Mouse (Mus musculus) CH12.LX (cell line): ENCODE data around the gene Ets2. TPM values are rescaled to one million over a fixed set of nuclear protein-coding genes. Genes with fewer than 3 reads are reported as not detected.
"Not testable (repeated sequence)": the region's sequence is repeated elsewhere in the genome, so short reads cannot be mapped to it uniquely, and the experiment has no call there.

Experiments used
- DNase-seq: peaks from one replicate; pipeline ENCODE4 v3.0.0-alpha.2; 2013; ENCODE audit errors: extremely low read depth
- H3K27ac ChIP-seq: 2 replicates; pipeline ENCODE4 v1.5.1; 2012; ENCODE audit warnings: low read depth, mild to moderate bottlenecking, control low read depth, moderate library complexity; ENCODE audit not compliant: insufficient read depth
- H3K27me3 ChIP-seq: replicated peaks from 2 replicates; pipeline ENCODE3; 2012; ENCODE audit warnings: inconsistent platforms
- H3K36me3 ChIP-seq, 2 experiments: replicated peaks in 1 of 2; 2 replicates each; pipeline versions ENCODE3 to v1.6.1; 2012; ENCODE audit warnings: inconsistent platforms in 1 of 2, low read length in 1 of 2, mild to moderate bottlenecking in 1 of 2, mixed read lengths in 1 of 2, moderate library complexity in 1 of 2; ENCODE audit not compliant: control insufficient read depth in 1 of 2, insufficient read depth in 1 of 2
- H3K4me1 ChIP-seq, 2 experiments: 2 replicates each; pipeline ENCODE4 v1.6.1; 2012; ENCODE audit warnings: inconsistent platforms in 1 of 2, moderate library complexity in 1 of 2; ENCODE audit not compliant: insufficient read depth in 2 of 2, control insufficient read depth in 1 of 2
- H3K4me2 ChIP-seq: 2 replicates; pipeline ENCODE4 v1.6.1; 2012; ENCODE audit warnings: low read depth, mild to moderate bottlenecking, control low read depth; ENCODE audit not compliant: poor library complexity, insufficient read depth, severe bottlenecking
- H3K4me3 ChIP-seq, 3 experiments: fragments of 150-350 bp in 1 of 3; sonication (generic) in 1 of 3; replicated peaks in 1 of 3; 2 replicates each; pipeline versions ENCODE3 to v1.5.1; 2011 to 2012; ENCODE audit warnings: low read depth in 2 of 3, low read length in 2 of 3, mild to moderate bottlenecking in 2 of 3, moderate library complexity in 2 of 3, control low read depth in 1 of 3, improper control_type of control experiment in 1 of 3, inconsistent platforms in 1 of 3, mixed read lengths in 1 of 3; ENCODE audit not compliant: poor library complexity in 1 of 3
- H3K79me2 ChIP-seq: replicated peaks from 2 replicates; pipeline ENCODE4 v1.6.1; 2012; ENCODE audit warnings: mild to moderate bottlenecking, moderate library complexity; ENCODE audit not compliant: control insufficient read depth, poor library complexity, insufficient read depth, severe bottlenecking; ENCODE audit errors: extremely low read depth
- H3K9ac ChIP-seq: 2 replicates; pipeline ENCODE4 v1.6.1; 2012; ENCODE audit warnings: low read depth, mild to moderate bottlenecking, control low read depth, moderate library complexity; ENCODE audit not compliant: insufficient read depth
- H3K9me3 ChIP-seq: replicated peaks from 2 replicates; pipeline ENCODE3; 2012; ENCODE audit warnings: low read length, inconsistent platforms, mixed read lengths
- CTCF ChIP-seq, 2 experiments: IDR thresholded peaks in 1 of 2; conservative IDR thresholded peaks in 1 of 2; 2 replicates each; pipeline ENCODE4 v1.5.1; 2011 to 2012; ENCODE audit warnings: low read depth in 2 of 2, low read length in 2 of 2, improper control_type of control experiment in 1 of 2, inconsistent platforms in 1 of 2, mild to moderate bottlenecking in 1 of 2, moderate library complexity in 1 of 2
- ELF1 ChIP-seq: IDR thresholded peaks from 2 replicates; pipeline ENCODE4 v1.6.1; 2014; ENCODE audit warnings: low read depth, mild to moderate bottlenecking, inconsistent platforms, low read length, improper control_type of control experiment
- GABPA ChIP-seq: IDR thresholded peaks from 2 replicates; pipeline ENCODE4 v1.6.1; 2012; ENCODE audit warnings: low read depth, low read length, improper control_type of control experiment, inconsistent platforms; ENCODE audit not compliant: insufficient replicate concordance
- KAT2A ChIP-seq: IDR thresholded peaks from 2 replicates; pipeline ENCODE4 v1.6.1; 2012; ENCODE audit warnings: low read length, improper control_type of control experiment, inconsistent platforms; ENCODE audit not compliant: insufficient replicate concordance
- POLR2AphosphoS2 ChIP-seq: IDR thresholded peaks from 2 replicates; pipeline ENCODE4 v1.6.1; 2011; ENCODE audit warnings: low read depth, low read length, improper control_type of control experiment
- RCOR1 ChIP-seq: conservative IDR thresholded peaks from 2 replicates; pipeline ENCODE4 v1.6.1; 2012; ENCODE audit warnings: low read depth, mild to moderate bottlenecking, inconsistent platforms, low read length, improper control_type of control experiment
- SIN3A ChIP-seq: IDR thresholded peaks from 2 replicates; pipeline ENCODE4 v1.6.1; 2012; ENCODE audit warnings: low read length, improper control_type of control experiment, inconsistent platforms
- SMC3 ChIP-seq: IDR thresholded peaks from 2 replicates; pipeline ENCODE4 v1.6.1; 2011; ENCODE audit warnings: low read depth, low read length, improper control_type of control experiment
- ZC3H11A ChIP-seq: IDR thresholded peaks from 2 replicates; pipeline ENCODE4 v1.6.1; 2012; ENCODE audit warnings: low read depth, mild to moderate bottlenecking, inconsistent platforms, low read length, improper control_type of control experiment
- ZKSCAN1 ChIP-seq: IDR thresholded peaks from 2 replicates; pipeline ENCODE4 v1.6.1; 2012; ENCODE audit warnings: low read depth, inconsistent platforms, low read length, improper control_type of control experiment, borderline replicate concordance
- dilution Hi-C: fragments of 300-500 bp; cut with MboI; formaldehyde crosslinking; loops from 2 replicates; pipeline ENCODE4 v1.14.3; 2020; ENCODE audit warnings: low sequenced_read_pairs; ENCODE audit not compliant: extremely low pct_unique_long_range_greater_than_20kb, extremely low pct_ligation_motif_present
- in situ Hi-C: fragments of 300-500 bp; cut with MboI; formaldehyde crosslinking; loops from 3 replicates; pipeline ENCODE4 v1.14.3; 2019; ENCODE audit warnings: low sequenced_read_pairs, low pct_ligation_motif_present, low pct_unique_long_range_greater_than_20kb, mixed read lengths
- polyA plus RNA-seq: library from polyadenylated mRNA; unstranded; fragments of >175 nt; gene quantifications from 2 replicates; pipeline ENCODE4 v1.2.1, GENCODE M21; 2012; ENCODE audit warnings: low read depth; ENCODE audit not compliant: insufficient read length
- total RNA-seq, 2 experiments: library from RNA; depleted of rRNA; stranded (reverse); fragments of 300-350 nt in 1 of 2; fragments of >200 nt in 1 of 2; gene quantifications; 2 replicates each; pipeline ENCODE4 v1.2.3; 2012 to 2014

The Ets2 gene
- total and polyA plus RNA-seq, 3 experiments, result 42.0 to 51.2 (median 43.2) TPM

DNA sequence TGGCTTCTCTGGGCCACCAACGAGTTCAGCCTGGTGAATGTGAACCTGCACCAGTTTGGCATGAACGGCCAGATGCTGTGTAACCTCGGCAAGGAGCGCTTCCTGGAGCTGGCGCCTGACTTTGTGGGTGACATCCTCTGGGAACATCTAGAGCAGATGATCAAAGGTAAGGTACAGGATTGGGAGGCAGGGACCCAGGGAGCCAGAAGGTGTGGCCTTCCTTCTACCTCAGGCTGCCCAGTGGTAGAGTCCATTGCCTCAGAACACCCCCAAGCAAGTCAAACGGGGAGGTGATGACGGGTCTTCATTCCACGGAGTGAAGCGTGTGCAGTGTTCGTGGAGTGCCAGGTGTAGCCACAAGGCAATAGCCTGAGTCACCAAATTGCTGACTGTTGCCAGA lies 10.2 kb downstream of the Ets2 start:
- Histone ChIP-seq H3K9me3 (no peaks in the 10 kb centered on the region), H3K79me2 (peaks cover 33% of the 10 kb centered on the region), H3K36me3 (peaks cover 79 to 88% of the 10 kb centered on the region in 2 experiments), H3K27me3 (no peaks in the 10 kb centered on the region), H3K4me3 (no peak overlapping the region), H3K9ac (no peak overlapping the region), H3K4me2 (no peak overlapping the region), H3K4me1 (peaks cover 5 to 28% of the 10 kb centered on the region in 2 experiments), H3K27ac (no peak overlapping the region)
- no peak for DNase-seq
- dilution Hi-C loops, result no loop called here
- in situ Hi-C loops, result no loop called here
- TF ChIP-seq ZKSCAN1 (no peak), GABPA (no peak), SIN3A (no peak), ZC3H11A (no peak), RCOR1 (no peak)

DNA sequence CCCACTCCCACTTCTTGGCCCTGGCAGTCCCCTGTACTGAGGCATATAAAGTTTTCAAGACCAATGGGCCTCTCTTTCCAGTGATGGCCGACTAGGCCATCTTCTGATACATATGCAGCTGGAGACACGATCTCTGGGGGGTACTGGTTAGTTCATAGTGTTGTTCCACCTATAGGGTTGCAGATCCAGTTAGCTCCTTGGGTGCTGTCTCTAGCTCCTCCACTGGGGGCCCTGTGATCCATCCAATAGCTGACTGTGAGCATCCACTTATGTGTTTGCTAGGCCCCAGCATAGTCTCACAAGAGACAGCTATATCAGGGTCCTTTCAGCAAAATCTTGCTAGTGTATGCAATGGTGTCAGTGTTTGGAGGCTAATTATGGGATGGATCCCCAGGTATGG lies 11.2 kb downstream of the Ets2 start:
- H3K9ac ChIP-seq, dilution Hi-C loops, H3K27ac ChIP-seq, H3K9me3 ChIP-seq, in situ Hi-C loops, H3K27me3 ChIP-seq, H3K4me2 ChIP-seq, H3K4me3 ChIP-seq: not testable (repeated sequence)
- peak; percentile 39 for DNase-seq
- peaks cover 25% of the 10 kb centered on the region for H3K79me2 ChIP-seq
- peaks cover 2 to 21% of the 10 kb centered on the region in 2 experiments; a peak in 3 of 4 replicates for H3K4me1 ChIP-seq
- peak in 1 of 2 experiments; percentile 12; a peak in 1 of 4 replicates for TF ChIP-seq CTCF (conservative IDR thresholded peaks at IDR 0.05 in 1 of 2, IDR thresholded peaks at IDR 0.05 in 1 of 2; ENCODE audit: low read depth in 2 of 2, low read length in 2 of 2)
- TF ChIP-seq SMC3, result 0 out of 2 replicates have a peak, but pooled peaks have one; percentile 6
- peaks cover 81 to 90% of the 10 kb centered on the region in 2 experiments for H3K36me3 ChIP-seq

DNA sequence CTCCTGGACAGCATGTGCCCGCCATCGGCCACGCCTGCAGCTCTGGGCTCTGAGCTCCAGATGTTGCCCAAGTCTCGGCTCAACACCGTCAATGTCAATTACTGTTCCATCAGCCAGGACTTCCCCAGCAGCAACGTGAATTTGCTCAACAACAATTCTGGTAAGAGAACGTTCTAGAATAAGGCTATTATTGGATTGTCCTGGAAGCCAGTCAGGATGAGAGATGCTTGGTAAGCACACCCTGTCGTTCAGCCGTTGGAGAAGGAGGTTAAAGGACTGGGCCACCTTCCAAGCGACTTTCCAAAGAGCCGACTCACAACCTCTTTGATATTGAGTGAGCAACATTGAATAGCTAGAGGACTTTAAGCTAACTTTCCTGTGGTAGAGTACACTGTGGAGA lies 13.2 kb downstream of the Ets2 start:
- peaks cover 84 to 92% of the 10 kb centered on the region in 2 experiments for H3K36me3 ChIP-seq
- TF ChIP-seq ELF1 (no peak), ZC3H11A (no peak), POLR2AphosphoS2 (peak; percentile 41; the same call in 1 of the 2 replicates), KAT2A (no peak)
- no peak overlapping the region for H3K27ac ChIP-seq
- peaks cover 6% of the 10 kb centered on the region; the same call in 1 of the 2 replicates for H3K79me2 ChIP-seq
- DNase-seq, result no peak
- peaks cover 0 to 13% of the 10 kb centered on the region in 2 experiments; a peak in 2 of 4 replicates for H3K4me1 ChIP-seq
- in situ Hi-C loops (no loop called here), dilution Hi-C loops (no loop called here)
- H3K9ac ChIP-seq, result no peak overlapping the region
- H3K27me3 ChIP-seq, result no peaks in the 10 kb centered on the region
- H3K4me3 ChIP-seq, result no peak overlapping the region
- peaks cover 18% of the 10 kb centered on the region for H3K9me3 ChIP-seq
- no peak overlapping the region for H3K4me2 ChIP-seq
